Mouse (Mus musculus) midbrain, embryonic 16.5 days (tissue): ENCODE data around the gene Nubp1. TPM values are rescaled to one million over a fixed set of nuclear protein-coding genes. Genes with fewer than 3 reads are reported as not detected.

Experiments
- ATAC-seq: fragments of 200-750 bp; cut with Nextera tagmentation; 2 replicates; pipeline ENCODE4 v1.8.0; 2017; ENCODE audit warnings: moderate TSS enrichment
- H3K27ac ChIP-seq: fragments of 300-500 bp; sonication (generic); 2 replicates; pipeline ENCODE4 v1.5.1; 2014; ENCODE audit warnings: mild to moderate bottlenecking, low read length, mixed read lengths
- H3K27me3 ChIP-seq: fragments of 300-500 bp; sonication (generic); 2 replicates; pipeline ENCODE4 v1.6.1; 2014; ENCODE audit warnings: low read depth, low read length, mixed read lengths; ENCODE audit not compliant: control insufficient read depth, insufficient read depth
- H3K36me3 ChIP-seq: fragments of 300-500 bp; sonication (generic); 2 replicates; pipeline ENCODE4 v1.6.1; 2014; ENCODE audit warnings: mild to moderate bottlenecking, low read length, moderate library complexity, mixed read lengths; ENCODE audit not compliant: control insufficient read depth, insufficient read depth
- H3K4me1 ChIP-seq: fragments of 300-500 bp; sonication (generic); 2 replicates; pipeline ENCODE4 v1.6.1; 2014; ENCODE audit warnings: mild to moderate bottlenecking, low read length, mixed read lengths; ENCODE audit not compliant: control insufficient read depth, insufficient read depth
- H3K4me2 ChIP-seq: fragments of 300-500 bp; sonication (generic); 2 replicates; pipeline ENCODE4 v1.6.1; 2014; ENCODE audit warnings: mild to moderate bottlenecking, low read length, mixed read lengths
- H3K4me3 ChIP-seq: fragments of 300-500 bp; sonication (generic); 2 replicates; pipeline ENCODE4 v1.5.1; 2014; ENCODE audit warnings: low read depth, mild to moderate bottlenecking, low read length, moderate library complexity, mixed read lengths
- H3K9ac ChIP-seq: fragments of 300-500 bp; sonication (generic); 2 replicates; pipeline ENCODE4 v1.6.1; 2014; ENCODE audit warnings: low read depth, low read length, mixed read lengths
- H3K9me3 ChIP-seq: fragments of 300-500 bp; sonication (generic); replicated peaks from 2 replicates; pipeline ENCODE4 v1.6.1; 2014; ENCODE audit warnings: mild to moderate bottlenecking, low read length, mixed read lengths; ENCODE audit not compliant: control insufficient read depth, poor library complexity, severe bottlenecking
- WGBS: fragments of 180-500 bp; shearing (Covaris S2); extraction: QIAGEN DNeasy Blood & Tissue Kit; methylation state at CpG from one replicate; pipeline ENCODE4 v1.1.7; 2014; 5-methylcytosine and 5-hydroxymethylcytosine counted together
- polyA plus RNA-seq: library from polyadenylated mRNA; unstranded; fragments of >200 nt; fragmentation: Nextera tagmentation; extraction: Ambion mirVana; gene quantifications from 2 replicates; pipeline ENCODE4 v1.2.1, GENCODE M21; 2015

The Nubp1 gene
- polyA plus RNA-seq, 1 experiment from 2014 or later = 45.3 TPM

DNA sequence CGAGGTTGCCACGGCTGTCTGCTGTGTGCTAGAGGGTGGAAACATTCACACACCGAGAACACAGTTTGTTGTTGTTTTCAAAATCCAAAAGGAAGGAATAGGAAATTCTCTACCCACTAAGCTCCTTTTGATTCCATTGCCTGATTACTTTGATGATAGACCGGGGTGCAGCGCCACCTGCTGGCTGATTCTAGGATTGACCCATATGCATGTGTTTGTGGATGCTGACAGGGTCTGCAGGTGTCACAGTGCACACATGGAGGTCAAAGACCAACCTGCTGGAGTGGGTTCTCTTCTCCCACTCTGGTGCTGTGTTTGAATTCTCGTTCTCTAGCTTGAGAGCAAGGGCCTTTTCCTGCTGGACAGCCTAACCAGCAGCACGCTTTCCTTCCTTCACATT is 12.6 kb upstream of the Nubp1 start:
- no peak for ATAC-seq
- H3K4me2 ChIP-seq = no peak overlapping the region
- H3K27me3 ChIP-seq = peaks cover 5% of the 10 kb centered on the region; the same call in 1 of the 2 replicates
- no peak overlapping the region for H3K4me3 ChIP-seq
- H3K9me3 ChIP-seq = no peaks in the 10 kb centered on the region
- WGBS = 28% methylated on average over 7 of the region's 7 CpGs
- H3K9ac ChIP-seq = no peak overlapping the region
- no peaks in the 10 kb centered on the region for H3K4me1 ChIP-seq
- H3K36me3 ChIP-seq = no peaks in the 10 kb centered on the region
- H3K27ac ChIP-seq = no peak overlapping the region

- Histone ChIP-seq H3K27ac (no peak overlapping the region), H3K4me3 (no peak overlapping the region), H3K9me3 (peaks cover 2% of the 10 kb centered on the region; the same call in 1 of the 2 replicates), H3K27me3 (no peaks in the 10 kb centered on the region), H3K4me1 (peaks cover 13% of the 10 kb centered on the region), H3K9ac (no peak overlapping the region), H3K4me2 (no peak overlapping the region), H3K36me3 (peaks cover 10% of the 10 kb centered on the region)
- 76% methylated on average over 6 of the region's 6 CpGs for WGBS
- ATAC-seq = no peak
These were observed 4.2 kb downstream of the Nubp1 start for GRCm38 (mm10) chr16:10415976-10416375.

DNA sequence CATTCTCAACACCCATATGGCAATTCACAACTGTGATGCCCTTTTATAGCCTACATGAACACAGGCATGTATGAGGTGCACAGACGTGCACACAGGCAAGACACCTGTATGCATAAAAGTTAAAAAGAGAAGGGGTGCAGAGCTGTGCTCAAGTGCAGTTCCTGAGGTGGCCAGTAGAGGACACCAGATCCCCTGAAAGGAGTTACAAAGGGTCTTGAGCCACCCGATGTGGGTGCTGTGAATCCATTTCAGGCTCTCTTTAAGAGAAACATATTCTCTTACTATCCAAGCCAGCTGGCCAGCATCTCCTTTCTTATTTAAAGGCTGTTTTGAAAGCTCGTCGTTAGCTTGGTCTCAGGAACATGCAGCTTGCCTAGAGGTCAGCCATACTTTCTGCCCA is 5.1 kb downstream of the Nubp1 start:
- H3K4me1 ChIP-seq = peaks cover 9% of the 10 kb centered on the region
- WGBS = 98% methylated on average over 4 of the region's 4 CpGs
- H3K9ac ChIP-seq = no peak overlapping the region
- H3K4me2 ChIP-seq = no peak overlapping the region
- ATAC-seq = no peak
- no peak overlapping the region for H3K27ac ChIP-seq
- no peak overlapping the region for H3K4me3 ChIP-seq
- peaks cover 15% of the 10 kb centered on the region for H3K36me3 ChIP-seq
- peaks cover 2% of the 10 kb centered on the region; the same call in 1 of the 2 replicates for H3K9me3 ChIP-seq
- no peaks in the 10 kb centered on the region for H3K27me3 ChIP-seq

- Histone ChIP-seq H3K27me3 (no peaks in the 10 kb centered on the region), H3K9me3 (peaks cover 2% of the 10 kb centered on the region; the same call in 1 of the 2 replicates), H3K36me3 (peaks cover 24% of the 10 kb centered on the region), H3K4me1 (peaks cover 3% of the 10 kb centered on the region; the same call in 1 of the 2 replicates), H3K4me2 (no peak overlapping the region), H3K27ac (no peak overlapping the region), H3K4me3 (no peak overlapping the region), H3K9ac (no peak overlapping the region)
- 96% methylated on average over 9 of the region's 9 CpGs for WGBS
- ATAC-seq = no peak
These were observed 6.0 kb downstream of the Nubp1 start for GRCm38 (mm10) chr16:10417723-10418259.

DNA sequence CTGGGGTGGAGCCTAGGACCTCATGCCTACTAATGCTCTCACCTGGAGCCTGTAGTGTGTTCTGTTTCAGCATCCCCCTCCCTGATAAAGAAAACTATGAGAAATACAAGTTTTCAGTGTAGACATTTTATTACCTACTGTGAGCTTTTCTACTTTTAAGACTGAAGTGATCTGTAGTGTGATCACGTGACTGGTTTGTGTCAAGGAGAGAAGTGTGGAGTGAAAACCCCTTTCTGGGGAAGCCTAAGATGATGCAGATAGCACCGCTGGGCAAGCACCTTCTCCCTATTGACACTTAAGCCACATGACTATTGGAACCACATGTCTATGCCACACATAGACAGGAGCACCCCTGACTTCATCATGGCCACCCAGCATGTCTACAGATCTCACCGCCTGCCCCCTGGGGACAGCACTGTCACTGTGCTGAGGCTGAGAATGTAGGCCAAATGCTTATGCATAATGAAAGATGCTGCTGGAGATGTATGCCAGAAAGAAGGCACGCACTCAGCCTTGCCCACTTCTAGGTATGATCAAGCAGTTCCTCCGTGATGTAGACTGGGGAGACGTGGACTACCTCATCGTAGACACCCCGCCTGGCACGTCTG is 8.8 kb downstream of the Nubp1 start:
- peaks cover 40% of the 10 kb centered on the region for H3K36me3 ChIP-seq
- H3K27me3 ChIP-seq = no peaks in the 10 kb centered on the region
- 93% methylated on average over 9 of the region's 9 CpGs for WGBS

DNA sequence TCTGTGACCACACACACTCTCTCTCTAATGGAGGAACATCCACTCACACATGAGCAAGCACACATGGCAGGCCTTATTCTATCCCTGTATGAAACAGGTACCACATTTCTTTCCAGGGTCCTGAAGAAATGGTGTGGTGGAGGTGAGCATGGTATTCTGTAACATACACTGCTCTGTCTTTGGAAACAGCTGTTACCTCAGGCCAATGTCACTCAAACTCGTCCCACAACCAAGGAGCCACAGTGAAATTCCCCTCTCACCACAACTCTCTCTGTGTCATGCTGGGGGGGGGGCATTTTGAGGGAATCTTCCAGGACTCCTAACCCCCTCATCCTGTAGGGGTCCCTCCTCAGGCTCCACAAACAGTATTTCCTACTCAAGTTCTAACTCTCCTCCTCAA is 20.2 kb downstream of the Nubp1 start:
- Histone ChIP-seq H3K9ac (no peak overlapping the region), H3K27me3 (no peaks in the 10 kb centered on the region), H3K36me3 (peaks cover under 1% of the 10 kb centered on the region; the same call in 1 of the 2 replicates), H3K4me1 (no peaks in the 10 kb centered on the region), H3K4me3 (no peak overlapping the region), H3K9me3 (no peaks in the 10 kb centered on the region), H3K27ac (no peak overlapping the region), H3K4me2 (no peak overlapping the region)
- WGBS = 88% methylated on average over 1 of the region's 1 CpGs
- no peak for ATAC-seq

More for the DNA sequence above, 8.8 kb downstream of the Nubp1 start:
- H3K4me1 ChIP-seq = no peaks in the 10 kb centered on the region
- ATAC-seq = no peak
- no peak overlapping the region for H3K4me3 ChIP-seq
- H3K4me2 ChIP-seq = no peak overlapping the region
- no peak overlapping the region for H3K9ac ChIP-seq
- H3K9me3 ChIP-seq = peaks cover 2% of the 10 kb centered on the region; the same call in 1 of the 2 replicates
- no peak overlapping the region for H3K27ac ChIP-seq

DNA sequence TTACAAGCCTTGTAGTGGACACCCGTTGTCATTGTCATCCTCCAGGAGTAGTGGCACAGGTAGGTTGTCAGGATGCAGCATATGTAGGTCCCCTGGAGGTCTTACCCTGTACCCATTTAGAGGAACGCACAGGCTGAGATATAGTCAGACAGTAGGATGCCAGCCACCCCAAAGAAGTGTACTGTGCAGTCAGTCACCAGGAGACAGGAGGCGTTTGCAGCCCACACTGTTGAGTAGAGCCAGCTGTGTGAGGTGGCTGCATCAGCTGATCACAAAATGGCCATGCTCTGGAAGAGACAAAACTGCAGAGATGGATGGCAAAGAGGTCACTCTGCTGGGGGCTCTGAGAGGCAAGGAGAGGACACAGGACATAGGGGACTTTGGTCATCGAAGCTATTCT is 20.6 kb downstream of the Nubp1 start:
- Histone ChIP-seq H3K4me3 (no peak overlapping the region), H3K4me2 (no peak overlapping the region), H3K27me3 (no peaks in the 10 kb centered on the region), H3K9ac (no peak overlapping the region), H3K9me3 (no peaks in the 10 kb centered on the region), H3K36me3 (no peaks in the 10 kb centered on the region; the same call in 1 of the 2 replicates), H3K27ac (no peak overlapping the region), H3K4me1 (no peaks in the 10 kb centered on the region)
- ATAC-seq = no peak
- WGBS = 92% methylated on average over 4 of the region's 4 CpGs

GRCm38 (mm10) chr16:10433344-10433743 is 21.6 kb downstream of the Nubp1 start:
- Histone ChIP-seq H3K36me3 (peaks cover under 1% of the 10 kb centered on the region), H3K9me3 (no peaks in the 10 kb centered on the region), H3K4me2 (no peak overlapping the region), H3K4me3 (no peak overlapping the region), H3K27me3 (no peaks in the 10 kb centered on the region), H3K9ac (no peak overlapping the region), H3K4me1 (no peaks in the 10 kb centered on the region), H3K27ac (no peak overlapping the region)
- 95% methylated on average over 5 of the region's 5 CpGs for WGBS
- no peak for ATAC-seq

DNA sequence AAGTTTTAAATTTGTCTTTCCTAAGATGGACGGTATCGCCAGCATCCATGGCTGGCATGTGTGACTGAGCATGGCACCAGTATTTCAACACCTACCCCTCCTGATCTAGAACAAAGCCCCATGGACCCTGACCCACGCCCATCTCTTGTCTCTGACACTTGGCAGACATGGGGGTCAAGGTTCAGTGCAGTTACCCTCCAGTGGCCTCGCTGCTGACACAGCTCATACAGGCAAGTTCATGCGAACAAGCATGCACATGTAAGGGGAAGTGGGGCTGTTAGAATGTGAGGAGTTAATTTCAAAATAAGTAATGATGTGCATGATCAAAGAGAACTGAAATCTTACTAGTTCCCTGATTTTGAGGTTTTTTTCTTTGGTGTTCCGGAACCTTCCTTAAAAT is 24.4 kb downstream of the Nubp1 start:
- ATAC-seq = no peak
- no peak overlapping the region for H3K4me3 ChIP-seq
- H3K9ac ChIP-seq = no peak overlapping the region
- peaks cover 4% of the 10 kb centered on the region; the same call in 1 of the 2 replicates for H3K36me3 ChIP-seq
- H3K4me2 ChIP-seq = no peak overlapping the region
- WGBS = 88% methylated on average over 6 of the region's 6 CpGs
- no peaks in the 10 kb centered on the region for H3K27me3 ChIP-seq
- no peaks in the 10 kb centered on the region for H3K4me1 ChIP-seq
- no peak overlapping the region for H3K27ac ChIP-seq
- no peaks in the 10 kb centered on the region for H3K9me3 ChIP-seq
